Mouse (Mus musculus) kidney, embryonic 15.5 days (tissue): ENCODE results near the gene Itga7. TPM values are rescaled to one million over a fixed set of nuclear protein-coding genes. Genes with fewer than 3 reads are reported as not detected.

ENCODE experiments used
- ATAC-seq: fragments of 200-750 bp; cut with Nextera tagmentation; replicated peaks from 2 replicates; pipeline ENCODE4 v1.8.0; 2017; ENCODE audit warnings: moderate TSS enrichment; ENCODE audit not compliant: low FRiP score
- H3K27ac ChIP-seq: fragments of 300-500 bp; sonication (generic); 2 replicates; pipeline ENCODE4 v1.5.1; 2015; ENCODE audit warnings: mild to moderate bottlenecking, inconsistent platforms
- H3K27me3 ChIP-seq: fragments of 300-500 bp; sonication (generic); 2 replicates; pipeline ENCODE4 v1.6.1; 2015; ENCODE audit warnings: inconsistent platforms
- H3K36me3 ChIP-seq: fragments of 300-500 bp; sonication (generic); 2 replicates; pipeline ENCODE4 v1.6.1; 2015; ENCODE audit warnings: inconsistent platforms
- H3K4me1 ChIP-seq: fragments of 300-500 bp; sonication (generic); 2 replicates; pipeline ENCODE4 v1.6.1; 2015; ENCODE audit warnings: inconsistent platforms
- H3K4me2 ChIP-seq: fragments of 300-500 bp; sonication (generic); 2 replicates; pipeline ENCODE4 v1.6.1; 2015; ENCODE audit warnings: moderate library complexity, mild to moderate bottlenecking, inconsistent platforms
- H3K4me3 ChIP-seq: fragments of 300-500 bp; sonication (generic); replicated peaks from 2 replicates; pipeline ENCODE4 v1.5.1; 2015; ENCODE audit warnings: mild to moderate bottlenecking, inconsistent platforms
- H3K9ac ChIP-seq: fragments of 300-500 bp; sonication (generic); 2 replicates; pipeline ENCODE4 v1.6.1; 2015; ENCODE audit warnings: mild to moderate bottlenecking, inconsistent platforms
- H3K9me3 ChIP-seq: fragments of 300-500 bp; sonication (generic); replicated peaks from 2 replicates; pipeline ENCODE4 v1.6.1; 2016; ENCODE audit warnings: inconsistent platforms
- WGBS: fragments of 180-500 bp; shearing (Covaris S2); methylation state at CpG from one replicate; pipeline ENCODE4 v1.1.7; 2015; ENCODE audit warnings: mixed read lengths; 5-methylcytosine and 5-hydroxymethylcytosine counted together
- polyA plus RNA-seq: library from polyadenylated mRNA; unstranded; fragments of >200 nt; fragmentation: Nextera tagmentation; extraction: Ambion mirVana; gene quantifications from 2 replicates; pipeline ENCODE4 v1.2.1, GENCODE M21; 2015

Itga7 gene
- polyA plus RNA-seq, 1 experiment from 2014 or later = 3.6 TPM

- Histone ChIP-seq H3K4me2 (no peak overlapping the region), H3K36me3 (no peaks in the 10 kb centered on the region), H3K9ac (no peak overlapping the region), H3K27me3 (peaks cover 17% of the 10 kb centered on the region), H3K4me3 (no peak overlapping the region), H3K9me3 (no peaks in the 10 kb centered on the region), H3K27ac (peak overlapping the region; percentile 20; the same call in 1 of the 2 replicates), H3K4me1 (peaks cover 15% of the 10 kb centered on the region)
- ATAC-seq = no peak
- 77% methylated on average over 6 of the region's 6 CpGs for WGBS
Measured at GRCm38 (mm10) chr10:128899759-128900490, 33.7 kb upstream of the Itga7 start.

DNA sequence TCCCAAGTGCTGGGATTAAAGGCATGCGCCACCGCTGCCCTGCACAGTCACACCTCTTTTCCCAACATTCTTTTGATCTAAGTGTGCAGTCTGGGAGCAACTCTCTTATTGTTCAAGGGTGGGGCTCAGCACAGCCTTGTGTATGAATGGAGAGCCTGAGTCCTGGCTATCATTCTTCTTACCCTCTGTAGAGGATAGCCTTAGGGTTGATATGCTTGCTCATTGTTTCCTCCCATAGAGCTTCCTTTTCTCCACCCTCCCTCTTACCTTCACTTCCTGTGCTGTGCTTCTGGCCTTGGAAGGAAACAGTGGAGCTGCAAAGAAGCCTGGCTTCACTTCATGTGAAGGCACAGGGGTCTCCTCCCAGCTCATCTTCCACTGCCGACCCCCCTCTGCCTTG is 32.9 kb upstream of the Itga7 start, which contains the start of gene Cd63:
Gene Cd63, plus strand, starts transcription at position 292 of the 400 bp plus-strand sequence.
- no peaks in the 10 kb centered on the region for H3K36me3 ChIP-seq
- 89% methylated on average over 3 of the region's 3 CpGs for WGBS
- peak within 1 kb of the TSS; percentile 20; the same call in 1 of the 2 replicates for H3K27ac ChIP-seq

GRCm38 (mm10) chr10:128901409-128901808 is 32.2 kb upstream of the Itga7 start:
- Histone ChIP-seq H3K36me3 (no peaks in the 10 kb centered on the region), H3K4me3 (no peak overlapping the region), H3K4me1 (peaks cover 1% of the 10 kb centered on the region; the same call in 1 of the 2 replicates), H3K9me3 (no peaks in the 10 kb centered on the region), H3K27me3 (peaks cover 8% of the 10 kb centered on the region), H3K9ac (no peak overlapping the region), H3K4me2 (no peak overlapping the region), H3K27ac (no peak overlapping the region)
- 72% methylated on average over 1 of the region's 1 CpGs for WGBS
- no peak for ATAC-seq

More for the DNA sequence above, 32.9 kb upstream of the Itga7 start, which contains the start of gene Cd63:
- no peak within 1 kb of the TSS for H3K9ac ChIP-seq
- no peaks in the 10 kb centered on the region for H3K9me3 ChIP-seq
- no peak within 1 kb of the TSS for H3K4me3 ChIP-seq
- peaks cover 15% of the 10 kb centered on the region for H3K27me3 ChIP-seq
- no peak for ATAC-seq
- H3K4me2 ChIP-seq = no peak within 1 kb of the TSS
- peaks cover 8% of the 10 kb centered on the region for H3K4me1 ChIP-seq

GRCm38 (mm10) chr10:128902409-128902988 is 31.1 kb upstream of the Itga7 start:
- Histone ChIP-seq H3K9me3 (no peaks in the 10 kb centered on the region), H3K27me3 (no peaks in the 10 kb centered on the region), H3K4me3 (no peak overlapping the region), H3K9ac (no peak overlapping the region), H3K36me3 (no peaks in the 10 kb centered on the region), H3K27ac (no peak overlapping the region), H3K4me2 (no peak overlapping the region), H3K4me1 (no peaks in the 10 kb centered on the region)
- ATAC-seq = no peak
- WGBS = 83% methylated on average over 3 of the region's 3 CpGs

DNA sequence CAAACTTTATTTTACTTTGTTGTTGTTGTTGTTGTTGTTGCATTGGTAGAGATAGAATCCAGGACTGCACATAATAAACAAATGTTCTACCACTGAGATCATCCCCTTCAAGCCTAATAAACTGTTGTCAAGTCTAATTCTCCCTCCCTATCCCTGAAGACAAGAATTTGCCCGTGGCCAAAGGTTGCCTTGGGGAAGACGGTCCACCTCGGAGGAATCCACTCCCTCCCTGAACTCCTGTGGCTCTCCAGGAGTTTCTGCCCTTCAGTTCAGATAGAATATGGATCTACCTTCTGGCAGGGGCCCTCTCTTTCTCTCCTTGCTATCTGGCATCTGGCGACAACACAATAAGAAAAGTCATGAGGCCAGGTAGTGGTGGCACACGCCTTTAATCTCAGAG is 28.8 kb upstream of the Itga7 start:
- WGBS = 79% methylated on average over 5 of the region's 5 CpGs
- Histone ChIP-seq H3K4me1 (peaks cover 9% of the 10 kb centered on the region), H3K9me3 (no peaks in the 10 kb centered on the region), H3K4me2 (no peak overlapping the region), H3K4me3 (no peak overlapping the region), H3K27me3 (no peaks in the 10 kb centered on the region), H3K9ac (no peak overlapping the region), H3K27ac (no peak overlapping the region), H3K36me3 (no peaks in the 10 kb centered on the region)
- ATAC-seq = no peak

GRCm38 (mm10) chr10:128908778-128909448 is 24.7 kb upstream of the Itga7 start:
- peak overlapping the region; percentile 91 for H3K4me3 ChIP-seq
- peak; percentile 12; the same call in 1 of the 2 replicates for ATAC-seq
- H3K36me3 ChIP-seq = peaks cover 22% of the 10 kb centered on the region
- H3K4me1 ChIP-seq = peaks cover 34% of the 10 kb centered on the region
- peak overlapping the region; percentile 93 for H3K27ac ChIP-seq
- no peaks in the 10 kb centered on the region for H3K9me3 ChIP-seq
- H3K9ac ChIP-seq = peak overlapping the region; percentile 93
- H3K27me3 ChIP-seq = no peaks in the 10 kb centered on the region
- H3K4me2 ChIP-seq = peak overlapping the region; percentile 71
- WGBS = 59% methylated on average over 13 of the region's 13 CpGs

DNA sequence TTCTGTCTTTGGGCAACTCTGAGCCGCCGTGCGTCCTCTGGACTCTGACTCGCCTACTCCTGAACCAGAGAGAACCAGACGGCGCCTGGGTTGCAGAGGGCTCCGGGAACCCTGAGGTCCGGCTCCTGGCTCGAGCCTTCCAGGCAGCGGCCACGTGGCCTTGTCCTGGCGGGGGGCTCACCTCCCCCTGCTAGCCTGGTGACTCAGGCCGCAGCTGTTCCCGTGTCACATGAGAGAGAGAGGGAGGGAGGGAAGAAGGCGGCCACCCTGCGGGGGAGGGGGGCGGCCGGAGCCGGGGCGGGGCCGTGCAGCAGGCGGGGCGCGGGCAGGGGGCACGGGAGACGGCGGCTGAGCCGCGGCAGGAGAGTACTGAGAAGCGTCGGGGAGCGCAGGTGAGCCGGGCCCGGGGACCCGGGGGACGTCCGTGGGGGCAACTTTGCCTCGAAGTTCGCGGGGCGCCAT is 24.0 kb upstream of the Itga7 start:
- peak; percentile 86 for ATAC-seq
- WGBS = under 1% methylated on average over 41 of the region's 41 CpGs
- peak overlapping the region; percentile 93 for H3K9ac ChIP-seq
- peak overlapping the region; percentile 93 for H3K27ac ChIP-seq
- H3K4me2 ChIP-seq = peak overlapping the region; percentile 71
- no peaks in the 10 kb centered on the region for H3K9me3 ChIP-seq
- H3K4me3 ChIP-seq = peak overlapping the region; percentile 91
- peaks cover 36% of the 10 kb centered on the region for H3K4me1 ChIP-seq
- peaks cover 29% of the 10 kb centered on the region for H3K36me3 ChIP-seq
- H3K27me3 ChIP-seq = no peaks in the 10 kb centered on the region

- peak overlapping the region; percentile 71 for H3K4me2 ChIP-seq
- under 1% methylated on average over 58 of the region's 66 CpGs for WGBS
- peak overlapping the region; percentile 91 for H3K4me3 ChIP-seq
- peak; percentile 34 for ATAC-seq
- H3K27ac ChIP-seq = peak overlapping the region; percentile 93
- H3K9ac ChIP-seq = peak overlapping the region; percentile 93
- H3K36me3 ChIP-seq = peaks cover 36% of the 10 kb centered on the region
- H3K9me3 ChIP-seq = no peaks in the 10 kb centered on the region
- no peaks in the 10 kb centered on the region for H3K27me3 ChIP-seq
- H3K4me1 ChIP-seq = peaks cover 36% of the 10 kb centered on the region
Measured at GRCm38 (mm10) chr10:128910066-128910841, 23.4 kb upstream of the Itga7 start.

DNA sequence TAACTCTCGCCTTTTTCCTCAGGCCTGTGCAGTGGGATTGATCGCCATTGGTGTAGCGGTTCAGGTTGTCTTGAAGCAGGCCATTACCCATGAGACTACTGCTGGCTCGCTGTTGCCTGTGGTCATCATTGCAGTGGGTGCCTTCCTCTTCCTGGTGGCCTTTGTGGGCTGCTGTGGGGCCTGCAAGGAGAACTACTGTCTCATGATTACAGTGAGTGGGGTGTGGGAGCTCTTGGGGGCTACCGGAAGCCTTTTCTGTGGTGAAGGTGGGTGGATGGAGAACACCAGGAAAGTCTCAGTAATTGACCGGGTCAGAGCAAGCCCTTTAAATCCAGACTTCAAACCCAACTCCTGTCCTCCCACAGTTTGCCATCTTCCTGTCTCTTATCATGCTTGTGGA is 22.2 kb upstream of the Itga7 start:
- ATAC-seq = no peak
- no peaks in the 10 kb centered on the region for H3K9me3 ChIP-seq
- H3K27ac ChIP-seq = 0 out of 2 replicates have a peak overlapping the region, but pooled peaks have one; percentile 15
- peak overlapping the region; percentile 71 for H3K4me2 ChIP-seq
- H3K4me1 ChIP-seq = peaks cover 36% of the 10 kb centered on the region
- peaks cover 46% of the 10 kb centered on the region for H3K36me3 ChIP-seq
- WGBS = 83% methylated on average over 6 of the region's 6 CpGs
- H3K9ac ChIP-seq = no peak overlapping the region
- H3K27me3 ChIP-seq = no peaks in the 10 kb centered on the region
- peak overlapping the region; percentile 91 for H3K4me3 ChIP-seq

- Histone ChIP-seq H3K4me1 (peaks cover 36% of the 10 kb centered on the region), H3K4me3 (no peak overlapping the region), H3K9me3 (no peaks in the 10 kb centered on the region), H3K27ac (no peak overlapping the region), H3K4me2 (peak overlapping the region; percentile 71; the same call in 1 of the 2 replicates), H3K36me3 (peaks cover 54% of the 10 kb centered on the region), H3K27me3 (no peaks in the 10 kb centered on the region), H3K9ac (no peak overlapping the region)
- no peak for ATAC-seq
- WGBS = 88% methylated on average over 4 of the region's 4 CpGs
Measured at GRCm38 (mm10) chr10:128912268-128912667, 21.4 kb upstream of the Itga7 start.

DNA sequence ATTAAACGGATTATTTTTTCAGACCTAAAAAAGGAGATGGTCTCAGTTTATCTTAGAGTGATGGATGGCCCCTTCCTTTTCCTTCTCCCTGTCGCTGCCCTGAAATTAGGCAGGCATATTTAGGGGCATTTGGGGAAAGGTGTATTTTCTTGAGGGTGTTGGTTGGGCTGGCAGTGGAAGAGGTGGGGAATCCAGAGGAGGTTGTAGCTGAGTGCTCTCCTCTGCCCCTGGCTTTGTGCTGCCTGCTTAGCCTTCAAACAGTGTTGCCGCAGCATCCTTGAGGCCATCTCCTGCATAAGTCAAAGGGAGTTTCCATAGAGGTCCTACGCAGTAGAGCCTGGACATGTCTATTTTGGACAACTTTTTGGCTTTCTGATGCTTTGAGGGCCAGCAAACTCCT is 20.8 kb upstream of the Itga7 start:
- peaks cover 60% of the 10 kb centered on the region for H3K36me3 ChIP-seq
- ATAC-seq = no peak
- no peak overlapping the region for H3K9ac ChIP-seq
- H3K4me2 ChIP-seq = no peak overlapping the region
- WGBS = 76% methylated on average over 4 of the region's 4 CpGs
- peaks cover 36% of the 10 kb centered on the region for H3K4me1 ChIP-seq
- H3K4me3 ChIP-seq = no peak overlapping the region
- no peaks in the 10 kb centered on the region for H3K27me3 ChIP-seq
- H3K9me3 ChIP-seq = no peaks in the 10 kb centered on the region
- H3K27ac ChIP-seq = no peak overlapping the region
